Mouse (Mus musculus) ES-E14 (cell line): ENCODE measurements around the gene Fbxo21. TPM values are rescaled to one million over a fixed set of nuclear protein-coding genes. Genes with fewer than 3 reads are reported as not detected.

Source experiments
- DNase-seq: peaks from one replicate; pipeline ENCODE4 v3.0.0-alpha.2; 2013; ENCODE audit warnings: low read depth, low spot score
- H3K27ac ChIP-seq: 2 replicates; pipeline ENCODE4 v1.5.1; 2012; ENCODE audit warnings: low read depth, mild to moderate bottlenecking, low read length, moderate library complexity, mixed read lengths; ENCODE audit not compliant: poor library complexity, insufficient read depth, severe bottlenecking
- H3K36me3 ChIP-seq: 2 replicates; pipeline ENCODE4 v1.6.1; 2012; ENCODE audit warnings: mild to moderate bottlenecking, low read length, moderate library complexity, mixed read lengths; ENCODE audit not compliant: control insufficient read depth, poor library complexity, insufficient read depth, severe bottlenecking
- H3K4me1 ChIP-seq, 2 experiments: fragments of 150-350 bp in 1 of 2; sonication (generic) in 1 of 2; 2 replicates each; pipeline ENCODE4 v1.6.1; 2012; ENCODE audit warnings: low read length in 2 of 2, mild to moderate bottlenecking in 1 of 2, mixed read lengths in 1 of 2; ENCODE audit not compliant: control insufficient read depth in 2 of 2, insufficient read depth in 2 of 2, poor library complexity in 1 of 2
- H3K4me3 ChIP-seq, 2 experiments: fragments of 150-350 bp in 1 of 2; sonication (generic) in 1 of 2; 2 replicates each; pipeline ENCODE4 v1.5.1; 2012; ENCODE audit warnings: low read length in 2 of 2, low read depth in 1 of 2, mild to moderate bottlenecking in 1 of 2, mixed read lengths in 1 of 2; ENCODE audit not compliant: insufficient read depth in 1 of 2, poor library complexity in 1 of 2, severe bottlenecking in 1 of 2
- H3K9ac ChIP-seq: 2 replicates; pipeline ENCODE4 v1.6.1; 2012; ENCODE audit warnings: low read depth, mild to moderate bottlenecking, low read length, mixed read lengths; ENCODE audit not compliant: poor library complexity, insufficient read depth, severe bottlenecking
- H3K9me3 ChIP-seq: fragments of 150-350 bp; sonication (generic); 2 replicates; pipeline ENCODE4 v1.6.1; 2012; ENCODE audit warnings: low read depth, mild to moderate bottlenecking, low read length; ENCODE audit not compliant: control insufficient read depth, insufficient read depth
- CHD2 ChIP-seq: IDR thresholded peaks from 2 replicates; pipeline ENCODE4 v1.6.1; 2014; ENCODE audit warnings: mild to moderate bottlenecking, low read depth, low read length, inconsistent platforms
- HCFC1 ChIP-seq: IDR thresholded peaks from 2 replicates; pipeline ENCODE4 v1.6.1; 2012; ENCODE audit warnings: low read length, inconsistent platforms, borderline replicate concordance; ENCODE audit not compliant: insufficient read depth
- MAFK ChIP-seq: IDR thresholded peaks from 2 replicates; pipeline ENCODE4 v1.6.1; 2014; ENCODE audit warnings: mild to moderate bottlenecking, low read depth, low read length, inconsistent platforms; ENCODE audit not compliant: insufficient read depth
- ZC3H11A ChIP-seq: IDR thresholded peaks from 2 replicates; pipeline ENCODE4 v1.6.1; 2012; ENCODE audit warnings: low read depth, mild to moderate bottlenecking, inconsistent platforms, low read length, borderline replicate concordance
- ZNF384 ChIP-seq: IDR thresholded peaks from 2 replicates; pipeline ENCODE4 v1.6.1; 2012; ENCODE audit warnings: low read depth, low read length, inconsistent platforms
- in situ Hi-C, 2 experiments: fragments of 600-800 bp; cut with MboI; formaldehyde crosslinking; loops; one replicate each; pipeline ENCODE4 v1.15.1; 2025; ENCODE audit warnings: low sequenced_read_pairs in 2 of 2, inconsistent platforms in 1 of 2; ENCODE audit not compliant: unreplicated experiment in 2 of 2
- total RNA-seq: library from RNA; depleted of rRNA; stranded (reverse); fragments of 300-350 nt; gene quantifications from 2 replicates; pipeline ENCODE4 v1.2.3, GENCODE M21; 2012

Gene Fbxo21
- total RNA-seq, 1 experiment: 23.2 TPM

DNA sequence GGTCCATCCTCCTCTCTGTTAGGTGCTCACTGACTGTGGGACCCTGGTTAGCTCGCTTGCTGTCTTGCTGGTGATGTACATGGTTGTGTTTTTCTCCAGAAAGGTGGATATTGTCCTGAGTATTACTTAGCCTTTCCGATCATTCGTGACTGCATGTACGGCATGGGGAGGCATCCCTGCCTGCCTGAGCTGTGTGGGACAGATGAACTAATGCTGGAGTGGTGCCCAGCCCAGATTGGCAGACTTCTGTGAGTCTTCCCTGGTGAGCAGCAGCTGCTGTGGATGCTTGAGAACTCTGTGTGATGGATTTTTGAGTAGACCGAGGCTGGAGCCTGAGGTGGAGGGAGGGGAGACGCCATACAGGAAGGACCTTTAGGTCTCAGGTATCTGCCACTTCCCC, 68.4 kb downstream of the Fbxo21 start:
- Histone ChIP-seq H3K9me3 (no peaks in the 10 kb centered on the region), H3K4me1 (no peaks in the 10 kb centered on the region), H3K9ac (no peak overlapping the region), H3K4me3 (no peak overlapping the region), H3K27ac (no peak overlapping the region), H3K36me3 (no peaks in the 10 kb centered on the region)
- TF ChIP-seq ZNF384: no peak
- TF ChIP-seq MAFK: no peak
- TF ChIP-seq HCFC1: no peak
- no peak for TF ChIP-seq ZC3H11A
- no peak for TF ChIP-seq CHD2
- no peak for DNase-seq
- in situ Hi-C loops: no loop called here

GRCm38 (mm10) chr5:118045385-118045784, 68.9 kb downstream of the Fbxo21 start:
- H3K36me3 ChIP-seq: no peaks in the 10 kb centered on the region

GRCm38 (mm10) chr5:118047091-118047757, 70.7 kb downstream of the Fbxo21 start:
- Histone ChIP-seq H3K4me3 (no peak overlapping the region), H3K27ac (no peak overlapping the region), H3K9ac (no peak overlapping the region), H3K36me3 (no peaks in the 10 kb centered on the region), H3K9me3 (no peaks in the 10 kb centered on the region), H3K4me1 (no peaks in the 10 kb centered on the region)
- TF ChIP-seq HCFC1 (no peak), CHD2 (no peak), MAFK (no peak), ZC3H11A (no peak), ZNF384 (no peak)
- no peak for DNase-seq
- in situ Hi-C loops: no loop called here

More at GRCm38 (mm10) chr5:118045385-118045784, 68.9 kb downstream of the Fbxo21 start:
- no peak overlapping the region for H3K4me3 ChIP-seq
- no peak overlapping the region for H3K9ac ChIP-seq
- in situ Hi-C loops: no loop called here
- TF ChIP-seq ZC3H11A (no peak), MAFK (no peak), CHD2 (no peak), HCFC1 (no peak), ZNF384 (no peak)
- H3K4me1 ChIP-seq: no peaks in the 10 kb centered on the region
- no peak overlapping the region for H3K27ac ChIP-seq
- DNase-seq: no peak
- H3K9me3 ChIP-seq: no peaks in the 10 kb centered on the region

DNA sequence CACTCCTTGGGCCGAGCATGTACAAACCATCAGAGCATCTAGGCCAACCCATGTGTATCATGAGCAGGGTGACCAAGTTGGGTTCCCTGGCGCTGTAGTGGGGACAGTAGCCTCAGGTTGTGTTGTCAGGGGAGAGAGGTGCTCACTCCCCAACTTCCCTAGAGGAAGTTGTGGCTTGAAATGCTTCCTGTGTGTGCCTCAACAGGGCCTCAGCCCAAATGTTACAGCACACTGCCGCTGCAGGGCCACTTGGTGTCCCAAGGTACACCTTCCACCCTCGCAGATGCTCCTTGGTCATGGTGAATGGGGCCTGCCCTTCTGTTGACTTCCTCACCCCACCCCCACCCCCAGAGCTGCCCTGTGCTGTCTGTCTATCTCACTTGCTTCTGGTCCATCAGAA, 71.9 kb downstream of the Fbxo21 start:
- Histone ChIP-seq H3K9ac (no peak overlapping the region), H3K36me3 (no peaks in the 10 kb centered on the region), H3K27ac (no peak overlapping the region), H3K4me1 (peaks cover 0 to under 1% of the 10 kb centered on the region in 2 experiments; a peak in 1 of 4 replicates), H3K4me3 (no peak overlapping the region), H3K9me3 (no peaks in the 10 kb centered on the region)
- in situ Hi-C loops: no loop called here
- DNase-seq: no peak
- TF ChIP-seq MAFK (no peak), ZC3H11A (no peak), ZNF384 (no peak), HCFC1 (no peak)

DNA sequence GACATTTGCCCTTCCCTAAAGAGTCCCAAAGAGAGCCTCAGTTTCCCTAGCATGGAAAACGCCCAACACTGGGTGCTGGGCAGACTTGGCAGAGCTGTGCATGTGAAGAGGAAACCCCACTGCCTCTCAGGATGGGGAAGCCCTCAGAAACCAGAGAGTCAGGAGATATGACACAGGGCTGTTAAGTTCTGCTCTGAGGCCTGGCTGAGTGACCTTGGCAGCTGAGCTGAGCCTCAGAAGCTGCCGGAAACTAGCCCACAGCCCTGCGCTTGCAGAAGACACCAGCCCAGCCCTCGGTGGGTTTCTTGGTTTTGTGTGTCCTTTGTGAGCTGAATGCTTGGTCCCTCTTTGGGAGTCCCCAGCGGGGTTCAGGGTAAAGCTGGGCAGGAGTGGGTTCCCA, 72.4 kb downstream of the Fbxo21 start:
- H3K9me3 ChIP-seq: no peaks in the 10 kb centered on the region
- in situ Hi-C loops: no loop called here
- H3K27ac ChIP-seq: no peak overlapping the region
- no peaks in the 10 kb centered on the region for H3K36me3 ChIP-seq
- DNase-seq: no peak
- H3K4me3 ChIP-seq: no peak overlapping the region
- peaks cover 0 to 2% of the 10 kb centered on the region in 2 experiments; a peak in 1 of 4 replicates for H3K4me1 ChIP-seq
- no peak overlapping the region for H3K9ac ChIP-seq
- TF ChIP-seq ZC3H11A: no peak
- TF ChIP-seq ZNF384: no peak
- TF ChIP-seq HCFC1: no peak
- no peak for TF ChIP-seq MAFK
- no peak for TF ChIP-seq CHD2
